Comparison of ENCODE assay signal across 8 mouse cellular contexts in genomic region chr2:168050000-168050942, GRCm38 (mm10). TPM values are rescaled to one million over a fixed set of nuclear protein-coding genes. Genes with fewer than 3 reads are reported as not detected.
DNase-seq lines count a peak whose midpoint lies in the region; ATAC-seq and TF ChIP-seq lines count a peak whose summit lies in the region.

No protein-coding gene starts in this region.

- H3K27me3 ChIP-seq in heart, embryonic 15.5 days = peaks cover 14% of the 10 kb centered on the region
- H3K27me3 ChIP-seq in midbrain, embryonic 12.5 days = peaks cover 47% of the 10 kb centered on the region

- H3K4me1 ChIP-seq in heart, embryonic 15.5 days (replicated peaks) = peaks cover 33% of the 10 kb centered on the region
- H3K4me1 ChIP-seq in midbrain, embryonic 12.5 days = peaks cover 23% of the 10 kb centered on the region

- H3K4me3 ChIP-seq in gastrocnemius, adult 2 months = peak overlapping the region; percentile 71
- H3K4me3 ChIP-seq in heart, embryonic 15.5 days = peak overlapping the region; percentile 57
- H3K4me3 ChIP-seq in midbrain, embryonic 12.5 days = peak overlapping the region; percentile 49

- ATAC-seq in common myeloid progenitor, adult 5-6 weeks (replicated peaks; ENCODE audit: low read depth, poor library complexity, severe bottlenecking) = peak; percentile 64
- ATAC-seq in heart, embryonic 15.5 days (replicated peaks; ENCODE audit: insufficient number of reproducible peaks, insufficient read depth, low FRiP score, low read depth) = peak; percentile 25
- no peak for ATAC-seq in midbrain, embryonic 12.5 days (ENCODE audit: low FRiP score, low read depth)
- no peak for ATAC-seq in erythroid progenitor cell, adult 5-6 weeks (replicated peaks; ENCODE audit: low FRiP score, poor library complexity, severe bottlenecking)

- H3K4me2 ChIP-seq in heart, embryonic 15.5 days = peak overlapping the region; percentile 95
- H3K4me2 ChIP-seq in midbrain, embryonic 12.5 days (replicated peaks) = peak overlapping the region; percentile 91

- intact Hi-C loops in gastrocnemius, adult 2 months (cut with DNase I) = no loop called here

- peak overlapping the region; percentile 57 for H3K9ac ChIP-seq in heart, embryonic 15.5 days
- H3K9ac ChIP-seq in midbrain, embryonic 12.5 days (replicated peaks) = peak overlapping the region; percentile 63

- peak overlapping the region; percentile 36; the same call in 1 of the 2 replicates for H3K27ac ChIP-seq in gastrocnemius, adult 2 months
- 0 out of 2 replicates have a peak overlapping the region, but pooled peaks have one; percentile 2 for H3K27ac ChIP-seq in heart, embryonic 15.5 days
- no peak overlapping the region for H3K27ac ChIP-seq in midbrain, embryonic 12.5 days (replicated peaks)

- under 1% methylated on average over 56 of the region's 56 CpGs for WGBS in heart, embryonic 15.5 days
- under 1% methylated on average over 55 of the region's 56 CpGs for WGBS in midbrain, embryonic 12.5 days

- DNase-seq in gastrocnemius, adult 2 months = peak; percentile 45
- no peak for DNase-seq in gastrocnemius, adult 18-20 months (ENCODE audit: low spot score)
- peak; percentile 85 for DNase-seq in kidney, postnatal 10 days
- no peak for DNase-seq in layer of hippocampus, adult 9-10 months (ENCODE audit: low spot score)

- H3K9me3 ChIP-seq in heart, embryonic 15.5 days (replicated peaks) = no peaks in the 10 kb centered on the region
- no peaks in the 10 kb centered on the region for H3K9me3 ChIP-seq in midbrain, embryonic 12.5 days

- TF ChIP-seq CTCF in gastrocnemius, adult 2 months (IDR thresholded peaks at IDR 0.05) = no peak

- H3K36me3 ChIP-seq in heart, embryonic 15.5 days = no peaks in the 10 kb centered on the region
- H3K36me3 ChIP-seq in midbrain, embryonic 12.5 days = no peaks in the 10 kb centered on the region

RNA-seq across cellular contexts. Expression of gene Pard6b, which starts 30.5 kb away (rescaled TPM):
- 1 to 10 TPM in 1 of 2 experiments, under 1 TPM in 1; 0.66 to 1.7 TPM for total RNA-seq in gastrocnemius, adult 2 months (2021)
- total RNA-seq in gastrocnemius, adult 18-20 months (2021) = 1 to 10 TPM; 1.0 to 2.4 TPM
- 0.41 and 1.2 TPM in 2 replicates for total RNA-seq in common myeloid progenitor, adult 5-6 weeks (2017)
- polyA plus RNA-seq in heart, embryonic 15.5 days (2015; fragmentation: Nextera tagmentation; extraction: Ambion mirVana) = 5.3 and 7.1 TPM in 2 replicates
- polyA plus RNA-seq in midbrain, embryonic 12.5 days (2016; fragmentation: Nextera tagmentation; extraction: Ambion mirVana) = 8.6 and 11.4 TPM in 2 replicates
- total RNA-seq in erythroid progenitor cell, adult 5-6 weeks (2015; ENCODE audit: low replicate concordance) = not detected in 2 replicates
- 0.13 TPM in 1 of 2 replicates, not detected in the other for total RNA-seq in erythroid progenitor cell, adult 5-6 weeks (2017; ENCODE audit: low replicate concordance)

RNA-seq across cellular contexts. Expression of gene Ripor3, which starts 39.9 kb away (rescaled TPM):
- under 1 TPM; 0.20 to 0.33 TPM for total RNA-seq in gastrocnemius, adult 2 months (2021)
- under 1 TPM; 0.09 to 0.11 TPM for total RNA-seq in gastrocnemius, adult 18-20 months (2021)
- 0.09 TPM in 1 of 2 replicates, not detected in the other for total RNA-seq in common myeloid progenitor, adult 5-6 weeks (2017)
- 0.93 and 1.4 TPM in 2 replicates for polyA plus RNA-seq in heart, embryonic 15.5 days (2015; fragmentation: Nextera tagmentation; extraction: Ambion mirVana)
- 1.1 and 1.2 TPM in 2 replicates for polyA plus RNA-seq in midbrain, embryonic 12.5 days (2016; fragmentation: Nextera tagmentation; extraction: Ambion mirVana)
- not detected in 2 replicates for total RNA-seq in erythroid progenitor cell, adult 5-6 weeks (2015; ENCODE audit: low replicate concordance)
- 0.45 TPM in 1 of 2 replicates, not detected in the other for total RNA-seq in erythroid progenitor cell, adult 5-6 weeks (2017; ENCODE audit: low replicate concordance)

Comparison
In these comparisons a context has a peak if more than half of its experiments do, and no peak if none do; other contexts are left out.
1. DNase-seq: peak in gastrocnemius, adult 2 months (single experiment) and kidney, postnatal 10 days (single experiment); none in gastrocnemius, adult 18-20 months (single experiment) and layer of hippocampus, adult 9-10 months (single experiment).
2. ATAC-seq: peak in common myeloid progenitor, adult 5-6 weeks (single experiment) and heart, embryonic 15.5 days (single experiment); none in midbrain, embryonic 12.5 days (single experiment) and erythroid progenitor cell, adult 5-6 weeks (single experiment).
3. Peak in every context shown above with its lines, with median percentiles within 50 percentile points of each other: H3K4me3 ChIP-seq.